Mouse (Mus musculus) intestine, embryonic 14.5 days (tissue): Measurements from ENCODE around the gene Dnajb8. TPM values are rescaled to one million over a fixed set of nuclear protein-coding genes. Genes with fewer than 3 reads are reported as not detected.

ENCODE experiments used
- ATAC-seq: fragments of 200-750 bp; cut with Nextera tagmentation; replicated peaks from 2 replicates; pipeline ENCODE4 v1.8.0; 2017; ENCODE audit warnings: low read depth, moderate number of reproducible peaks, moderate TSS enrichment, moderate library complexity; ENCODE audit not compliant: low FRiP score, low TSS enrichment
- DNase-seq: peaks from one replicate; pipeline ENCODE4 v3.0.0-alpha.2; 2018; ENCODE audit warnings: low spot score
- H3K27ac ChIP-seq: fragments of 300-500 bp; sonication (generic); 2 replicates; pipeline ENCODE4 v1.5.1; 2014; ENCODE audit warnings: low read depth, mild to moderate bottlenecking, control low read depth
- H3K27me3 ChIP-seq: fragments of 300-500 bp; sonication (generic); replicated peaks from 2 replicates; pipeline ENCODE4 v1.6.1; 2014; ENCODE audit warnings: low read length, control low read depth; ENCODE audit not compliant: control insufficient read depth, insufficient read depth
- H3K36me3 ChIP-seq: fragments of 300-500 bp; sonication (generic); 2 replicates; pipeline ENCODE4 v1.6.1; 2014; ENCODE audit warnings: low read length, control low read depth; ENCODE audit not compliant: control insufficient read depth, insufficient read depth
- H3K4me1 ChIP-seq: fragments of 300-500 bp; sonication (generic); replicated peaks from 2 replicates; pipeline ENCODE4 v1.6.1; 2014; ENCODE audit warnings: low read length, control low read depth, mixed read lengths; ENCODE audit not compliant: control insufficient read depth, insufficient read depth
- H3K4me2 ChIP-seq: fragments of 300-500 bp; sonication (generic); 2 replicates; pipeline ENCODE4 v1.6.1; 2014; ENCODE audit warnings: low read length
- H3K4me3 ChIP-seq: fragments of 300-500 bp; sonication (generic); 2 replicates; pipeline ENCODE4 v1.5.1; 2014; ENCODE audit warnings: low read depth, low read length, control low read depth, mixed read lengths
- H3K9ac ChIP-seq: fragments of 300-500 bp; sonication (generic); 2 replicates; pipeline ENCODE4 v1.6.1; 2014; ENCODE audit warnings: mild to moderate bottlenecking, low read length
- H3K9me3 ChIP-seq: fragments of 300-500 bp; sonication (generic); 2 replicates; pipeline ENCODE4 v1.6.1; 2016; ENCODE audit warnings: low read length, control low read depth; ENCODE audit not compliant: control insufficient read depth
- WGBS: fragments of 180-500 bp; shearing (Covaris S2); extraction: QIAGEN DNeasy Blood & Tissue Kit; methylation state at CpG from one replicate; pipeline ENCODE4 v1.1.7; 2014; 5-methylcytosine and 5-hydroxymethylcytosine counted together
- polyA plus RNA-seq: library from polyadenylated mRNA; unstranded; fragments of >200 nt; fragmentation: Nextera tagmentation; extraction: Ambion mirVana; gene quantifications from 2 replicates; pipeline ENCODE4 v1.2.1, GENCODE M21; 2014

Dnajb8 gene
- polyA plus RNA-seq, 1 experiment from 2014 or later, result not detected

DNA sequence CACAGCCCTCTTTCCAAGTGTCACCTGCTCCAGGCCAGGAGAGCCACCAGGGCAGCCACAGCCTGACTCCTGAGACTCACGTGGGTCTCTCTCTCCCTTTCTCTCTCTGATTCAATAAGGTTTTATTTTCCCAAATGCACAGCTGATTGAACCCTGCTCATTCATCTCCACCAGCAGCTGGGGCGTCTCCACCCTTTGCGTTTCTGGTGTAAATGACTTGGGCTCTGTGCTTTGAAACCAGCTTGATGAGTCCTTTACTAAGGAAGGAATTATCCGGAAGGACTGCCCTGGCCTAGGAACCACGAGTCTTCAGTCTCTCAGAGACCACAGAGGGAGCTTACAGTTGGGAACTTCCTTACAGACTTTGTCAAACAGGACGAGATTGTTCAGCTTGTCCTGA is 10.2 kb downstream of the Dnajb8 start:
- 75% methylated on average over 6 of the region's 6 CpGs for WGBS
- no peak overlapping the region for H3K4me3 ChIP-seq
- H3K4me2 ChIP-seq, result no peak overlapping the region
- 0 out of 2 replicates have a peak, but pooled peaks cover 15% of the 10 kb centered on the region for H3K27me3 ChIP-seq
- H3K9ac ChIP-seq, result no peak overlapping the region
- DNase-seq, result no peak
- no peak overlapping the region for H3K27ac ChIP-seq
- no peak for ATAC-seq
- peaks cover 7% of the 10 kb centered on the region; the same call in 1 of the 2 replicates for H3K4me1 ChIP-seq
- no peaks in the 10 kb centered on the region for H3K9me3 ChIP-seq
- H3K36me3 ChIP-seq, result no peaks in the 10 kb centered on the region

DNA sequence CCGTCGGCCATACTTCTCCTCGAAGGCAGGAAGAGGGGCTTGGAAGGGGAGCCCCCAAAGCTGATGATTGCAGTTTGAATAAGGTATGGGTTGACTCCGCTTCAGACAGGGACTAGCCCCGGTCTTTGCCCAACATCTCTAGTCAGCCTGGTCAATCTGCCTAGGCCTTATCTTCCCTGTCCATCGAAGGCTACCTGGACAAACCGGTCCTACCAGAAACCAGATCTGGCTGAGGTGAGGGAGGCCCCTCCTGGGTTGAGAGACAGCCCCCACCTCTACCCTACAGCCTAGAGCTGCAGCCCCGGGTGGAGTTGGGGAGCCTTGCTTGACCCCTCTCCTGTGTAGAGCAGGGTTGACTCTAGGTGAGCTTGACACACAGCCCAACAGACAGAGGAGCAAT is 11.9 kb downstream of the Dnajb8 start:
- H3K9ac ChIP-seq, result no peak overlapping the region
- DNase-seq, result peak; percentile 58
- H3K4me1 ChIP-seq, result peaks cover 7% of the 10 kb centered on the region; the same call in 1 of the 2 replicates
- H3K27me3 ChIP-seq, result 0 out of 2 replicates have a peak, but pooled peaks cover 15% of the 10 kb centered on the region
- no peaks in the 10 kb centered on the region for H3K9me3 ChIP-seq
- WGBS, result 66% methylated on average over 8 of the region's 8 CpGs
- H3K27ac ChIP-seq, result no peak overlapping the region
- ATAC-seq, result peak; percentile 37; the same call in 1 of the 2 replicates
- no peak overlapping the region for H3K4me2 ChIP-seq
- H3K36me3 ChIP-seq, result no peaks in the 10 kb centered on the region
- no peak overlapping the region for H3K4me3 ChIP-seq

DNA sequence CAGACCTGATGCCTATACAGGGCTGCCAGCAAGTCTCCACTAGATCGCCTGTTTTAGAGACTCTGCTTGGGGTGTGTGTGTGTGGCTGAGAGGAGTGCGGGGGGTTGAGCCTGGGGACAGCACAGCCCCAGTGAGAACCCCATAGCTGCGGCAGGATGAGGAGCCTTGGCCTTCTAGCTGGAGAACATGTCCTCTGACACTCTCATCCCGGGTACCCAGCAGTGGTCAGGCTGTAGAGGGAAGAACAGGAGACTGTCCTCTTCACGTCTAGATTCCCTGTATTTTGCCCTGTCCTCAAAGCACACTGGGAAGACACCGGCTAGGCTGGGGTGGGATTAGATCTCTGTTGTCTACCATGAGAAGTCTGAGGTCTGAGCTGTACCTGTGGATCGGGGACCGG is 13.4 kb downstream of the Dnajb8 start:
- DNase-seq (peak; percentile 57), ATAC-seq (no peak)
- Histone ChIP-seq H3K27ac (no peak overlapping the region), H3K4me2 (no peak overlapping the region), H3K36me3 (no peaks in the 10 kb centered on the region), H3K9me3 (no peaks in the 10 kb centered on the region), H3K9ac (no peak overlapping the region), H3K4me1 (peaks cover 7% of the 10 kb centered on the region; the same call in 1 of the 2 replicates), H3K27me3 (0 out of 2 replicates have a peak, but pooled peaks cover 15% of the 10 kb centered on the region), H3K4me3 (no peak overlapping the region)
- WGBS, result 39% methylated on average over 8 of the region's 8 CpGs

DNA sequence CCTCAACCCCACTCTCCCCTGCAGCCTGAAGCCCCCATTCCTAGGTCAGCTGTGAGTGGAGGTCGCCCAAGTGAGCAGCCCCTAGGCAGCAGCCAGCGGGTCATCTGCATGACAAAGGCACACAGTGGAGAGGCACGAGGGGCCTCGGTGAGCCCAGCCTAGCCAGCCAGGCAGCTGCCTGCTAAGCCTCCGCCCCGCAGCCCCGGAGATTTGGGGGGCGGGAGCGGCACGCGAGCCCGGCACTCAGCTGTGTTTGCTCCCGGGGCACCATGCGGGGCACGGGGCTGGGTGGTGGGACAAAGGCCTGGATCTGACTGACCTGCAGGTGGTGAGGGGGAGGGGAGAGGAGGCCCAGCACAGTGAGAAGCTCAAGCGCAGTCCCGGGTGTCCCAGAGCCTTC is 13.9 kb downstream of the Dnajb8 start:
- no peak overlapping the region for H3K27ac ChIP-seq
- no peaks in the 10 kb centered on the region for H3K9me3 ChIP-seq
- no peaks in the 10 kb centered on the region for H3K36me3 ChIP-seq
- ATAC-seq, result 0 out of 2 replicates have a peak, but pooled peaks have one; percentile 18
- WGBS, result 5% methylated on average over 17 of the region's 17 CpGs
- H3K4me3 ChIP-seq, result no peak overlapping the region
- peaks cover 7% of the 10 kb centered on the region; the same call in 1 of the 2 replicates for H3K4me1 ChIP-seq
- H3K9ac ChIP-seq, result no peak overlapping the region
- H3K4me2 ChIP-seq, result peak overlapping the region; percentile 33
- H3K27me3 ChIP-seq, result 0 out of 2 replicates have a peak, but pooled peaks cover 15% of the 10 kb centered on the region
- no peak for DNase-seq

DNA sequence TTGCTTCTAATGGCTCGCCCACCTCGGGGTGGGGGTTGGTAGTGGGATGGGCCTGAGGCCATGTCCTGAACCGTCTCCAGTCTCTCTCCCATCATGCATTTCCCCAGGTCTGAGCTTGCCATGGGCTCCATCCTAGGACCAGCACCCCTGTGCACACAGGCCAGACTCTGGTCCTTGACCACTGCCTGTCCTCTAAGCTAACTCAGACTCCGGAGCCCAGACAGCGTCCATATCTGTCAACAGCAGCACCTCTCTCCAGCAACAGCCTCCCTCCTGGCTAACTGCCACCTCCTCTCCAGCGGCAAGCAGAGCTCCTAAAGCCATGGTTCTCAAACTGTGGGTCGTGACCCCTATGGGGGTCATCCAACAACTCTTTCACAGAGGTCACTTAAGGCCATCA is 14.4 kb downstream of the Dnajb8 start:
- ATAC-seq, result no peak
- H3K4me2 ChIP-seq, result no peak overlapping the region

DNA sequence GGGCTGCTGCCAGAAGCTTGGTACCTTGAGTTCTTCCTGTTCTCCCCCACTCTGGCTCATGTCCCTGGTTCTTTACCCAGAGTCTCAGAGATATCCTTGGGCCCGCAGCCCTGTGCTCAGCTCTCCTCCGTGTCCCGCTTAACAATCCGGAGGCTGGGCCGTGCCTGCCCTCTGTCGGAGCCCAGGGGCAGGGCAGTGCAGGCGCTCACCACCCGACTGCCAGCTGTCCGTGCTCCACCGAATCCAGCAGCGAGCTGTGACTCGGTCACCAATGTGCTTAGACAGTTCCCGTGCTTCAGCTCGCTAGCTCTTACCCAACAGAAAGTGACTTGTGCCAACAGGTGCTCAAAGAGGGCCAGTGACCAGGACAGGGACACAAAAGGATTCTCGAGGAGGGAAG is 20.5 kb downstream of the Dnajb8 start:
- 5% methylated on average over 15 of the region's 15 CpGs for WGBS
- H3K27ac ChIP-seq, result no peak overlapping the region

More for the DNA sequence above, 14.4 kb downstream of the Dnajb8 start:
- WGBS, result 15% methylated on average over 7 of the region's 7 CpGs
- no peaks in the 10 kb centered on the region for H3K9me3 ChIP-seq
- H3K36me3 ChIP-seq, result no peaks in the 10 kb centered on the region
- H3K4me1 ChIP-seq, result peaks cover 7% of the 10 kb centered on the region; the same call in 1 of the 2 replicates
- no peak overlapping the region for H3K4me3 ChIP-seq
- DNase-seq, result no peak
- H3K27me3 ChIP-seq, result 0 out of 2 replicates have a peak, but pooled peaks cover 15% of the 10 kb centered on the region
- no peak overlapping the region for H3K9ac ChIP-seq
- H3K27ac ChIP-seq, result no peak overlapping the region

DNA sequence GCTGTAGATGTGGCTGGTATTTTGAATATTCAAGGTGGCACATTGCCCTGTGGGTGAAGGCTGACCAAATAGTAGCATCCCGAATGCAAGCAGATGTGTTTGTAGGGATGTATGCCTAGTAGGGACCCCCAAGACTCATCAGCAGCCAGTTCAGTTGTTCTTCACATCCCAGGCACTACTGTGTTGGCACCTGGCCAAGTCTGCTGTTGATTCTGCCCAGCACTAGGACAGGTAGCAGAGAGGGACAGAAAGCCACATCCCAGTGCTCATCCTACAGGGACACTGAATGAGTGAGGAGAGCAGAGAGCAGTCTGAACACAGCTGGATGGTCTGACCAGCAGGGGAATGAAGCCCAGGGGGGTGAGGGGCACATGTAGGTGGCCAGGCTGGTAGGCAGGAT is 27.2 kb downstream of the Dnajb8 start:
- H3K9ac ChIP-seq, result no peak overlapping the region
- ATAC-seq, result no peak
- 83% methylated on average over 1 of the region's 1 CpGs for WGBS
- H3K4me1 ChIP-seq, result no peaks in the 10 kb centered on the region
- no peaks in the 10 kb centered on the region for H3K27me3 ChIP-seq
- no peak overlapping the region for H3K4me2 ChIP-seq
- H3K4me3 ChIP-seq, result no peak overlapping the region
- H3K36me3 ChIP-seq, result no peaks in the 10 kb centered on the region
- H3K9me3 ChIP-seq, result no peaks in the 10 kb centered on the region
- H3K27ac ChIP-seq, result no peak overlapping the region
- no peak for DNase-seq

More for the DNA sequence above, 20.5 kb downstream of the Dnajb8 start:
- Histone ChIP-seq H3K27me3 (no peaks in the 10 kb centered on the region), H3K4me3 (no peak overlapping the region), H3K9me3 (no peaks in the 10 kb centered on the region), H3K4me2 (no peak overlapping the region), H3K4me1 (no peaks in the 10 kb centered on the region), H3K9ac (no peak overlapping the region), H3K36me3 (no peaks in the 10 kb centered on the region)
- peak; percentile 75 for DNase-seq
- peak; percentile 54; the same call in 1 of the 2 replicates for ATAC-seq

DNA sequence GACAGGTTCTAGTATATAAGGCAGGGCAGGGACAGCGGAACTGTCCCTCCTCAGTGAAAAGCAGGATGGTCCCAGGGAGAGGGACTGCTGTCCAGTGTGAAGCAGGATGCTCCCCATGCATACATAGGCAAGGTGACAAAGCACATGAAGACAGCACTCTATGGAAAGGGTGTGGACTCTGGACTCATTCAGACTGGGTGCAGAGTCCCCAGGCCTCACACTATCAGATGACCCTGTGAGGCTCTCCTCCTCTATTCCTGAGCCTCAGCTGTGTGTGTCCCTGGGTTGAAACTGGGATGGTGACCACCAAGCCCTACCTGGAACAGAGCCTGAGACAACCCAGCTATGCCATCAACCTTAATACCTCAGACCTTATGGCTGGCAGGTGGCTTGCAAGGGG is 29.3 kb downstream of the Dnajb8 start:
- WGBS, result 88% methylated on average over 1 of the region's 1 CpGs
- DNase-seq, result no peak
- no peak overlapping the region for H3K4me2 ChIP-seq
- H3K36me3 ChIP-seq, result no peaks in the 10 kb centered on the region
- no peak overlapping the region for H3K27ac ChIP-seq
- no peaks in the 10 kb centered on the region for H3K9me3 ChIP-seq
- no peaks in the 10 kb centered on the region for H3K4me1 ChIP-seq
- no peak overlapping the region for H3K9ac ChIP-seq
- H3K4me3 ChIP-seq, result no peak overlapping the region
- H3K27me3 ChIP-seq, result no peaks in the 10 kb centered on the region
- ATAC-seq, result peak; percentile 22; the same call in 1 of the 2 replicates

DNA sequence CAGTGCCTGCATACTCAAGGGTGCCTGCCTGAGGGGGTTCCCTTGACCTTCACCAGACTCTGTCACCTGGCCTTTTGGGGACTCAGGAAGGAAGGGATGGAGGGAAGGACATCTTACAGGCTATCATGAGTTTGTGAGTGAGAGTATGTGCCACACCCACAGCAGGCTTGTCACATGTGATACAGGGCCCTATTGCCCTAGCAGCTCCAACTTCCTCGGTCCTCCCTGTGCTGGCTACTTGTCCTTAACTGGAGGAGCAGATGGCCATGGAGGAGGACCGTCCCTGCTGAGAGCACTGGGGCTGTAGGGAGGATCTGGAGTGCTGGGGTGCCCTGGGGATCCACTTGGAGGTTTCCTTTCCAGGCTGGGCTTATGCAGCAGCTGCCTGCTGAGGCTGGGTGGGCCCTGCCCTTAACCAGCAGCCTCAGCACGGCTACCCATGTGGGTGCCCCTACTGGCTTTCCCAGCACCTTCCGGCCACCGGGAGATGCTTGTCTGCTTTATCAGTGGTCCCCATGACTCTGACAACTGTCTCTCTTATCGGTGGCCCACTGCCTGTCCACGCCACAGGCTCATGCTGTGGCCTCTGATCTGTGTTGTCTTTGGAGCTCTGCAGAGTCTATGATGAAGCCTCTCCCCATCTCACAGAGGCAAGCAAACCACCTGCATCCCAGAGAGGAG is 29.9 kb downstream of the Dnajb8 start:
- Histone ChIP-seq H3K36me3 (no peaks in the 10 kb centered on the region), H3K9me3 (no peaks in the 10 kb centered on the region), H3K27me3 (no peaks in the 10 kb centered on the region), H3K4me3 (no peak overlapping the region), H3K4me2 (no peak overlapping the region), H3K27ac (no peak overlapping the region), H3K9ac (no peak overlapping the region), H3K4me1 (no peaks in the 10 kb centered on the region)
- ATAC-seq (no peak), DNase-seq (no peak)
- WGBS, result 71% methylated on average over 7 of the region's 7 CpGs
